Mouse (Mus musculus) heart, postnatal 0 days (tissue): ENCODE results near the gene Olfm3.

Source experiments
- CTCF ChIP-seq: IDR thresholded peaks from 2 replicates; pipeline ENCODE4 v1.5.1; 2016; ENCODE audit warnings: antibody characterized with exemption, control low read depth, low read depth
- EP300 ChIP-seq: IDR thresholded peaks from 2 replicates; pipeline ENCODE4 v1.6.1; 2016; ENCODE audit warnings: antibody characterized with exemption, low read depth

- TF ChIP-seq CTCF: no peak
- TF ChIP-seq EP300: no peak
These were observed 55.6 kb downstream of the Olfm3 start for GRCm38 (mm10) chr3:114959311-114959967.
